Mouse (Mus musculus) embryonic facial prominence, embryonic 14.5 days (tissue): Measurements from ENCODE around the gene Usp24. TPM values are rescaled to one million over a fixed set of nuclear protein-coding genes. Genes with fewer than 3 reads are reported as not detected.
A peak's percentile ranks its signal among the peaks of the same experiment; 100 is the strongest.

Experiments
- ATAC-seq: fragments of 200-750 bp; cut with Nextera tagmentation; 2 replicates; pipeline ENCODE4 v1.8.0; 2017; ENCODE audit warnings: low read depth, moderate number of reproducible peaks, moderate TSS enrichment
- DNase-seq: peaks from one replicate; pipeline ENCODE4 v3.0.0-alpha.2; 2015; ENCODE audit warnings: low spot score
- H3K27ac ChIP-seq: fragments of 300-500 bp; sonication (generic); replicated peaks from 2 replicates; pipeline ENCODE4 v1.5.1; 2014; ENCODE audit warnings: low read depth, mild to moderate bottlenecking, low read length, moderate library complexity
- H3K27me3 ChIP-seq: fragments of 300-500 bp; sonication (generic); replicated peaks from 2 replicates; pipeline ENCODE4 v1.6.1; 2014; ENCODE audit warnings: low read length; ENCODE audit not compliant: control insufficient read depth, insufficient read depth
- H3K36me3 ChIP-seq: fragments of 300-500 bp; sonication (generic); 2 replicates; pipeline ENCODE4 v1.6.1; 2014; ENCODE audit warnings: low read length, mixed read lengths; ENCODE audit not compliant: control insufficient read depth, insufficient read depth
- H3K4me1 ChIP-seq: fragments of 300-500 bp; sonication (generic); 2 replicates; pipeline ENCODE4 v1.6.1; 2014; ENCODE audit warnings: antibody characterized with exemption, low read length; ENCODE audit not compliant: control insufficient read depth, insufficient read depth
- H3K4me2 ChIP-seq: fragments of 300-500 bp; sonication (generic); 2 replicates; pipeline ENCODE4 v1.6.1; 2014; ENCODE audit warnings: low read depth, mild to moderate bottlenecking, low read length, moderate library complexity, mixed read lengths
- H3K4me3 ChIP-seq: fragments of 300-500 bp; sonication (generic); 2 replicates; pipeline ENCODE4 v1.5.1; 2014; ENCODE audit warnings: low read depth, mild to moderate bottlenecking, low read length
- H3K9ac ChIP-seq: fragments of 300-500 bp; sonication (generic); 2 replicates; pipeline ENCODE4 v1.6.1; 2014; ENCODE audit warnings: low read depth, mild to moderate bottlenecking, low read length, moderate library complexity, mixed read lengths
- H3K9me3 ChIP-seq: fragments of 300-500 bp; sonication (generic); 2 replicates; pipeline ENCODE4 v1.6.1; 2016; ENCODE audit warnings: low read length; ENCODE audit not compliant: control insufficient read depth
- WGBS: fragments of 180-500 bp; shearing (Covaris S2); extraction: QIAGEN DNeasy Blood & Tissue Kit; methylation state at CpG from one replicate; pipeline ENCODE4 v1.1.7; 2014; 5-methylcytosine and 5-hydroxymethylcytosine counted together
- polyA plus RNA-seq: library from polyadenylated mRNA; unstranded; fragments of >200 nt; fragmentation: Nextera tagmentation; extraction: Ambion mirVana; gene quantifications from 2 replicates; pipeline ENCODE4 v1.2.1, GENCODE M21; 2014

The Usp24 gene
- polyA plus RNA-seq, 1 experiment from 2014 or later: 10.7 TPM

- Histone ChIP-seq H3K27me3 (no peaks in the 10 kb centered on the region), H3K9me3 (no peaks in the 10 kb centered on the region), H3K36me3 (no peaks in the 10 kb centered on the region), H3K4me2 (no peak overlapping the region), H3K4me1 (peaks cover 13% of the 10 kb centered on the region), H3K9ac (no peak overlapping the region), H3K4me3 (no peak overlapping the region), H3K27ac (no peak overlapping the region)
- ATAC-seq (no peak), DNase-seq (no peak)
Observed at GRCm38 (mm10) chr4:106314291-106314690, 1.7 kb upstream of the Usp24 start.

GRCm38 (mm10) chr4:106316351-106317178 lies 552 bp downstream of the Usp24 start:
- Histone ChIP-seq H3K9ac (peak overlapping the region; percentile 98), H3K4me3 (peak overlapping the region; percentile 94), H3K4me2 (peak overlapping the region; percentile 88), H3K36me3 (no peaks in the 10 kb centered on the region), H3K27ac (peak overlapping the region; percentile 90), H3K9me3 (no peaks in the 10 kb centered on the region), H3K4me1 (peaks cover 13% of the 10 kb centered on the region), H3K27me3 (no peaks in the 10 kb centered on the region)
- WGBS: 0% methylated on average over 62 of the region's 81 CpGs
- DNase-seq (peak; percentile 46), ATAC-seq (peak; percentile 1; the same call in 1 of the 2 replicates)

- Histone ChIP-seq H3K36me3 (no peaks in the 10 kb centered on the region), H3K4me2 (peak overlapping the region; percentile 88), H3K27me3 (no peaks in the 10 kb centered on the region), H3K27ac (peak overlapping the region; percentile 90), H3K4me1 (peaks cover 13% of the 10 kb centered on the region), H3K9me3 (no peaks in the 10 kb centered on the region), H3K4me3 (peak overlapping the region; percentile 94), H3K9ac (peak overlapping the region; percentile 98)
- 13% methylated on average over 19 of the region's 19 CpGs for WGBS
- DNase-seq: no peak
- ATAC-seq: no peak
Observed at GRCm38 (mm10) chr4:106317179-106318055, 1.4 kb downstream of the Usp24 start.

GRCm38 (mm10) chr4:106318208-106318607 lies 2.2 kb downstream of the Usp24 start:
- Histone ChIP-seq H3K9ac (no peak overlapping the region), H3K27ac (no peak overlapping the region), H3K4me2 (peak overlapping the region; percentile 88), H3K27me3 (no peaks in the 10 kb centered on the region), H3K9me3 (no peaks in the 10 kb centered on the region), H3K36me3 (no peaks in the 10 kb centered on the region), H3K4me3 (no peak overlapping the region), H3K4me1 (peaks cover 13% of the 10 kb centered on the region)
- DNase-seq (peak; percentile 42), ATAC-seq (no peak)
- 64% methylated on average over 4 of the region's 4 CpGs for WGBS

- Histone ChIP-seq H3K4me3 (no peak overlapping the region), H3K9me3 (no peaks in the 10 kb centered on the region), H3K4me2 (0 out of 2 replicates have a peak overlapping the region, but pooled peaks have one; percentile 88), H3K36me3 (no peaks in the 10 kb centered on the region), H3K4me1 (peaks cover 13% of the 10 kb centered on the region), H3K27me3 (no peaks in the 10 kb centered on the region), H3K9ac (no peak overlapping the region), H3K27ac (no peak overlapping the region)
- no peak for DNase-seq
- WGBS: 73% methylated on average over 6 of the region's 6 CpGs
- ATAC-seq: no peak
Observed at GRCm38 (mm10) chr4:106318976-106319375, 3.0 kb downstream of the Usp24 start.

GRCm38 (mm10) chr4:106322846-106323245 lies 6.8 kb downstream of the Usp24 start:
- Histone ChIP-seq H3K27ac (no peak overlapping the region), H3K27me3 (no peaks in the 10 kb centered on the region), H3K36me3 (no peaks in the 10 kb centered on the region), H3K9me3 (no peaks in the 10 kb centered on the region), H3K4me2 (no peak overlapping the region), H3K9ac (no peak overlapping the region), H3K4me3 (no peak overlapping the region), H3K4me1 (peaks cover 6% of the 10 kb centered on the region; the same call in 1 of the 2 replicates)
- ATAC-seq (no peak), DNase-seq (no peak)
- WGBS: 89% methylated on average over 10 of the region's 10 CpGs

- Histone ChIP-seq H3K27ac (no peak overlapping the region), H3K9ac (no peak overlapping the region), H3K9me3 (no peaks in the 10 kb centered on the region), H3K27me3 (no peaks in the 10 kb centered on the region), H3K4me2 (no peak overlapping the region), H3K4me1 (peaks cover under 1% of the 10 kb centered on the region; the same call in 1 of the 2 replicates), H3K4me3 (no peak overlapping the region), H3K36me3 (no peaks in the 10 kb centered on the region)
- DNase-seq (no peak), ATAC-seq (no peak)
- 48% methylated on average over 2 of the region's 2 CpGs for WGBS
Observed at GRCm38 (mm10) chr4:106323318-106323717, 7.3 kb downstream of the Usp24 start.

- no peaks in the 10 kb centered on the region; the same call in 1 of the 2 replicates for H3K4me1 ChIP-seq
- no peak overlapping the region for H3K4me2 ChIP-seq
- no peak for ATAC-seq
- no peak overlapping the region for H3K27ac ChIP-seq
- H3K9ac ChIP-seq: no peak overlapping the region
- H3K36me3 ChIP-seq: no peaks in the 10 kb centered on the region
- H3K4me3 ChIP-seq: no peak overlapping the region
- WGBS: 92% methylated on average over 5 of the region's 5 CpGs
- no peaks in the 10 kb centered on the region for H3K27me3 ChIP-seq
- no peak for DNase-seq
- no peaks in the 10 kb centered on the region for H3K9me3 ChIP-seq
Observed at GRCm38 (mm10) chr4:106327436-106327835, 11.4 kb downstream of the Usp24 start.
